Mouse (Mus musculus) spleen, adult 18-20 months (tissue): ENCODE results near the gene Cfap126.
"Not testable (repeated sequence)": the region's sequence is repeated elsewhere in the genome, so short reads cannot be mapped to it uniquely, and the experiment has no call there.

Experiments used
- DNase-seq, 2 experiments: peaks; one replicate each; pipeline ENCODE4 v3.0.0; 2022; ENCODE audit warnings: mixed read lengths in 2 of 2

Cfap126 gene

GRCm38 (mm10) chr1:171129251-171129650 is 15.5 kb downstream of the Cfap126 start:
- peak in 1 of 2 experiments; percentile 8 for DNase-seq

- no peak for DNase-seq
Measured at GRCm38 (mm10) chr1:171130971-171131370, 17.3 kb downstream of the Cfap126 start.

- DNase-seq: no peak
Measured at GRCm38 (mm10) chr1:171135600-171135999, 21.9 kb downstream of the Cfap126 start.

- DNase-seq: not testable (repeated sequence)
Measured at GRCm38 (mm10) chr1:171137486-171138155, 23.9 kb downstream of the Cfap126 start.

GRCm38 (mm10) chr1:171142981-171143380 is 29.3 kb downstream of the Cfap126 start:
- DNase-seq: not testable (repeated sequence)

- DNase-seq: peak; percentile 91 to 98
Measured at GRCm38 (mm10) chr1:171149974-171150760, 36.4 kb downstream of the Cfap126 start, which contains the start of the genes Sdhc and Mpz. Sdhc (minus strand) TSS chr1:171150603. Mpz (plus strand) TSS chr1:171150711.

GRCm38 (mm10) chr1:171150838-171151391 is 37.2 kb downstream of the Cfap126 start:
- DNase-seq: no peak

- DNase-seq: no peak
Measured at GRCm38 (mm10) chr1:171151966-171152365, 38.2 kb downstream of the Cfap126 start.

GRCm38 (mm10) chr1:171156644-171157043 is 42.9 kb downstream of the Cfap126 start:
- DNase-seq: no peak

- DNase-seq: no peak
Measured at GRCm38 (mm10) chr1:171157965-171158364, 44.2 kb downstream of the Cfap126 start.

- DNase-seq: no peak
Measured at GRCm38 (mm10) chr1:171159485-171159975, 45.8 kb downstream of the Cfap126 start.

GRCm38 (mm10) chr1:171162526-171162925 is 48.8 kb downstream of the Cfap126 start:
- DNase-seq: no peak

GRCm38 (mm10) chr1:171164258-171164657 is 50.5 kb downstream of the Cfap126 start:
- no peak for DNase-seq

- DNase-seq: no peak
Measured at GRCm38 (mm10) chr1:171165629-171166345, 52.1 kb downstream of the Cfap126 start.

- no peak for DNase-seq
Measured at GRCm38 (mm10) chr1:171168906-171169305, 55.2 kb downstream of the Cfap126 start.

GRCm38 (mm10) chr1:171169913-171170312 is 56.2 kb downstream of the Cfap126 start:
- DNase-seq: no peak

GRCm38 (mm10) chr1:171171138-171171537 is 57.4 kb downstream of the Cfap126 start:
- DNase-seq: no peak

- DNase-seq: no peak
Measured at GRCm38 (mm10) chr1:171172779-171173178, 59.1 kb downstream of the Cfap126 start.
